Mouse (Mus musculus) spleen, postnatal 14 days (tissue): ENCODE data around the gene Maea.

ENCODE experiments used
- DNase-seq, 2 experiments: peaks; one replicate each; pipeline ENCODE4 v3.0.0; 2021 to 2022; ENCODE audit warnings: low spot score in 2 of 2

Maea gene

GRCm38 (mm10) chr5:33335273-33335976, at the start of gene Maea:
Maea (plus strand) TSS chr5:33335509.
- DNase-seq, result peak; percentile 91 to 92

GRCm38 (mm10) chr5:33293796-33294430, 41.4 kb upstream of the Maea start:
- no peak for DNase-seq

- no peak for DNase-seq
Measured at GRCm38 (mm10) chr5:33297164-33297563, 38.1 kb upstream of the Maea start.

GRCm38 (mm10) chr5:33301801-33302200, 33.5 kb upstream of the Maea start:
- DNase-seq, result no peak

GRCm38 (mm10) chr5:33310704-33311462, 24.4 kb upstream of the Maea start:
- no peak for DNase-seq

GRCm38 (mm10) chr5:33312192-33312591, 23.1 kb upstream of the Maea start:
- no peak for DNase-seq

- no peak for DNase-seq
Measured at GRCm38 (mm10) chr5:33324491-33324890, 10.8 kb upstream of the Maea start.

- DNase-seq, result no peak
Measured at GRCm38 (mm10) chr5:33334381-33335272, 682 bp upstream of the Maea start.

- peak in 1 of 2 experiments; percentile 22 for DNase-seq
Measured at GRCm38 (mm10) chr5:33335977-33336360, 660 bp downstream of the Maea start.

- no peak for DNase-seq
Measured at GRCm38 (mm10) chr5:33337206-33337605, 1.9 kb downstream of the Maea start.

- no peak for DNase-seq
Measured at GRCm38 (mm10) chr5:33341165-33341564, 5.9 kb downstream of the Maea start.

- DNase-seq, result peak in 1 of 2 experiments; percentile 5
Measured at GRCm38 (mm10) chr5:33342248-33342647, 6.9 kb downstream of the Maea start.

GRCm38 (mm10) chr5:33342821-33343220, 7.5 kb downstream of the Maea start:
- no peak for DNase-seq

- no peak for DNase-seq
Measured at GRCm38 (mm10) chr5:33343571-33343970, 8.3 kb downstream of the Maea start.

GRCm38 (mm10) chr5:33344070-33344469, 8.8 kb downstream of the Maea start:
- no peak for DNase-seq

GRCm38 (mm10) chr5:33347620-33348019, 12.3 kb downstream of the Maea start:
- DNase-seq, result no peak

GRCm38 (mm10) chr5:33349205-33349604, 13.9 kb downstream of the Maea start:
- no peak for DNase-seq

- DNase-seq, result no peak
Measured at GRCm38 (mm10) chr5:33349706-33350105, 14.4 kb downstream of the Maea start.

- DNase-seq, result no peak
Measured at GRCm38 (mm10) chr5:33351556-33352272, 16.4 kb downstream of the Maea start.

- no peak for DNase-seq
Measured at GRCm38 (mm10) chr5:33352273-33352645, 16.9 kb downstream of the Maea start.

GRCm38 (mm10) chr5:33353011-33353410, 17.7 kb downstream of the Maea start:
- DNase-seq, result no peak
